Mouse (Mus musculus) brown adipose tissue, adult 24 weeks (tissue): Measurements from ENCODE around the gene Olfr1009. TPM values are rescaled to one million over a fixed set of nuclear protein-coding genes. Genes with fewer than 3 reads are reported as not detected.
"Not testable (repeated sequence)": the region's sequence is repeated elsewhere in the genome, so short reads cannot be mapped to it uniquely, and the experiment has no call there.

ENCODE experiments used
- H3K27ac ChIP-seq: fragments of 200-500 bp; replicated peaks from 2 replicates; pipeline ENCODE4 v1.5.1; 2012; ENCODE audit warnings: low read depth, mild to moderate bottlenecking, low read length
- H3K4me1 ChIP-seq: fragments of 200-500 bp; 2 replicates; pipeline ENCODE4 v1.6.1; 2012; ENCODE audit warnings: low read length, mixed read lengths; ENCODE audit not compliant: control insufficient read depth, insufficient read depth, insufficient read length
- H3K4me3 ChIP-seq: fragments of 200-500 bp; 2 replicates; pipeline ENCODE4 v1.5.1; 2012; ENCODE audit warnings: low read depth, mild to moderate bottlenecking, low read length, moderate library complexity; ENCODE audit not compliant: insufficient read depth
- polyA plus RNA-seq: library from polyadenylated mRNA; stranded (reverse); fragments of >200 nt; gene quantifications from 2 replicates; pipeline ENCODE4 v1.2.4, GENCODE M21; 2012; ENCODE audit not compliant: missing spikeins, insufficient read depth, insufficient read length

Olfr1009 gene
- not detected in 2 replicates for polyA plus RNA-seq

DNA sequence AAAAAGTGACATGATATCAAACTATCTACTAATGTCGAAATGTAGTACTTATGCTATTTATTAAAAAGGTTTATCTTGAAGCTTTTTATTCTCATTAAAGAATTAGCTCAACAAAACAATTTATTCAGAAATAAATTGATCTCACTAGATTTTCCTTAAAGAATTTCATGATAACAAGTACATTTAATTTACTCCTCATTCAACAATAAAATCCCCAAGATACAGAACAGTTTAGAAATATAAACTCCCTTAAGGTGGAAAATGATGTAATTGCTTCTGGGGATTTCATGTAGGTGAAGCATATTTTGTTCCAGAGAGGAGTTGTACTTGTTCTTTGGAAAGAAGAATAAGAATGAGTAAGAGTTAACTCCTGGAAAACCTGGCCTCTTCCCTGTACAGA, at the start of gene Olfr1009:
Olfr1009 (plus strand) TSS at position 301 of the 400 bp plus-strand sequence.
- no peak within 1 kb of the TSS for H3K27ac ChIP-seq
- H3K4me1 ChIP-seq: no peaks in the 10 kb centered on the region
- no peak within 1 kb of the TSS for H3K4me3 ChIP-seq

GRCm38 (mm10) chr2:85678667-85679066, 36.6 kb upstream of the Olfr1009 start, which contains the start of gene Olfr1006:
TSS of gene Olfr1006 (minus strand) at chr2:85678767.
- no peaks in the 10 kb centered on the region for H3K4me1 ChIP-seq
- no peak within 1 kb of the TSS for H3K4me3 ChIP-seq
- no peak within 1 kb of the TSS for H3K27ac ChIP-seq

GRCm38 (mm10) chr2:85689131-85689530, 26.1 kb upstream of the Olfr1009 start, which contains the start of gene Olfr1008:
TSS of gene Olfr1008 (plus strand) at chr2:85689431.
- Histone ChIP-seq H3K4me1 (no peaks in the 10 kb centered on the region), H3K4me3 (no peak within 1 kb of the TSS), H3K27ac (no peak within 1 kb of the TSS)

DNA sequence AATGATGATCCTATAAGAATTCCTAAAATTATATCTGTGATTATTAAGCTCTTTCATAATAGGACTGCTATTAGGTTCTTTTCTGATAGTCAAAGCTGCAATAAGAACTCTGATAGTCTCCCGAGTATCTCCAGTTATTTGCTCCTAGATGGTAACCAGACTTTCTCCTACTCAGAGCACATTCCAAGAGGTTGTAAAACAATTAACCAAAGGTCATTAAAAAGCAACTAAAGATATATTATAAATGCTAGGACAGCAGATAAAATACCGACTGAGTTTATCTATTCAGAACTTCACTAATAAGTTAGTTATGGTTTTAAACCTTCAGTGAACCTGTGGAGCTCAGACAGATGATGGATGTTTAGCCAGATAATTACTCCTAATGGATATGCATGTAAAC, 4.5 kb upstream of the Olfr1009 start:
- H3K27ac ChIP-seq, H3K4me1 ChIP-seq, H3K4me3 ChIP-seq: not testable (repeated sequence)

GRCm38 (mm10) chr2:85711159-85711558, 4.1 kb upstream of the Olfr1009 start:
- Histone ChIP-seq H3K4me3 (no peak overlapping the region), H3K27ac (no peak overlapping the region)

GRCm38 (mm10) chr2:85725793-85726192, 10.6 kb downstream of the Olfr1009 start:
- H3K4me3 ChIP-seq: no peak overlapping the region
- H3K4me1 ChIP-seq: no peaks in the 10 kb centered on the region
- no peak overlapping the region for H3K27ac ChIP-seq

More at GRCm38 (mm10) chr2:85711159-85711558, 4.1 kb upstream of the Olfr1009 start:
- H3K4me1 ChIP-seq: no peaks in the 10 kb centered on the region

DNA sequence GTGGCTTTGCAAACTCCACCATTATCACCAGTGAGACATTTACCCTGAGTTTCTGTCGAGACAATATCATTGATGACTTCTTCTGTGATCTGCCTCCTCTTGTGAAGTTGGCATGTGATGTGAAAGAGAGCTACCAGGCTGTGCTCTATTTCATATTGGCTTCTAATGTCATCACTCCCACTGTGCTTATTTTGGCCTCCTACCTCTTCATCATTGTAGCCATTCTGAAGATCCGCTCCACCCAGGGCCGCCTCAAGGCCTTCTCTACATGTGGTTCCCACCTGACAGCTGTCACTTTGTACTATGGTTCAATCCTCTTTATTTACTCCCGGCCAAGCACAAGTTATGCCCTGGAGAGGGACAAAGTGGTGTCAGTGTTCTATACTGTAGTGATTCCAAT, 38.6 kb downstream of the Olfr1009 start:
- Histone ChIP-seq H3K4me3 (no peak overlapping the region), H3K27ac (no peak overlapping the region), H3K4me1 (no peaks in the 10 kb centered on the region)

GRCm38 (mm10) chr2:85762666-85763065, 47.4 kb downstream of the Olfr1009 start, which contains the start of gene Olfr1012:
TSS of gene Olfr1012 (minus strand) at chr2:85762766.
- no peak within 1 kb of the TSS for H3K27ac ChIP-seq
- H3K4me1 ChIP-seq: no peaks in the 10 kb centered on the region
- H3K4me3 ChIP-seq: no peak within 1 kb of the TSS

DNA sequence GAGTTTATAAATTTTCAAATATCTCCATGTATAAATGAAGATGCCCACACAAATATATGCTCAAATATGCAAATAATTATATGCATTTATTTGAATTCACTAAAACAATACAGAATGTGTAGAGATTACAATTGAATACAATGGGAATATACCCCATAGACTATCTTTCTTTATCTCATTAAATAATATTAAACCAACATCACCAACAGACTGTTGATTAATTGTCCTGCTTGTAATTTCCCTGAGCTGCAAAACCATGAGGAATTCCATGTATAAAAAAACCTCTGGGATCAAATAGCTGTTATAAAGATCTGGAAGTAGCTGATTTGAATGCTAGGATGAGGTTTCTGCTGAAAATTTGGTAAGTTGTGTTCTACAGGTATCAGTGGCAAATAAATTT, 51.6 kb downstream of the Olfr1009 start, which contains the start of gene Olfr1013:
Olfr1013 (plus strand) TSS at position 301 of the 400 bp plus-strand sequence.
- no peaks in the 10 kb centered on the region for H3K4me1 ChIP-seq
- no peak within 1 kb of the TSS for H3K27ac ChIP-seq
- no peak within 1 kb of the TSS for H3K4me3 ChIP-seq

DNA sequence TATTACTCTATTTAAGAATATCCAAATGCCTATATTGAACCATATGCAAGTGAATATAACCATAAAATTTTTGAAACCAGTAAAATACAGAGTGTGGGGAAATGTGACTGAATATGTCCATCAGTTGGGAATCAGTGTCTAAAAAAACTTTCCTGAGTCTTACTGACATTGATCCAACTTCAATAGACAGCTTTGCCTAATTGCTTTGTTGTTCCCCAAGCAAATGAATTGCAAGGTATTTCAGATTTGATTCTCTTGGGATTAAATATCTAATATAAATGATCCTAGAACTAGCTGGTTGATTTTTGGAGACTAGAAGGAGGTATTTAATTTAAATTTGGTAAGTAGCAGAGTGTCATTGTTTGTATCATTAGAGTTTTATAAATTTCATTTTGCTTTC, 57.2 kb downstream of the Olfr1009 start, which contains the start of gene Olfr1014:
Olfr1014 (plus strand) TSS at position 301 of the 400 bp plus-strand sequence.
- no peak within 1 kb of the TSS for H3K27ac ChIP-seq
- no peak within 1 kb of the TSS for H3K4me3 ChIP-seq
- H3K4me1 ChIP-seq: no peaks in the 10 kb centered on the region

Other genes with a start within 250 kb of the Olfr1009 start
- gene 4833423E24Rik, start 196.4 kb upstream of the Olfr1009 start, polyA plus RNA-seq: not detected in 2 replicates
- not detected in 2 replicates for gene Olfr996, start 136.2 kb upstream of the Olfr1009 start, polyA plus RNA-seq
- gene Olfr998, start 126.5 kb upstream of the Olfr1009 start, polyA plus RNA-seq: not detected in 2 replicates
- not detected in 2 replicates for gene Olfr1000, start 103.5 kb upstream of the Olfr1009 start, polyA plus RNA-seq
- not detected in 2 replicates for gene Olfr1002, start 64.7 kb upstream of the Olfr1009 start, polyA plus RNA-seq
- gene Olfr154, start 51.0 kb upstream of the Olfr1009 start, polyA plus RNA-seq: not detected in 2 replicates
- not detected in 2 replicates for gene Olfr1006, start 36.7 kb upstream of the Olfr1009 start, polyA plus RNA-seq
- not detected in 2 replicates for gene Olfr1008, start 26.0 kb upstream of the Olfr1009 start, polyA plus RNA-seq
- not detected in 2 replicates for gene Olfr1012, start 47.3 kb downstream of the Olfr1009 start, polyA plus RNA-seq
- gene Olfr1013, start 51.7 kb downstream of the Olfr1009 start, polyA plus RNA-seq: not detected in 2 replicates
- gene Olfr1014, start 57.3 kb downstream of the Olfr1009 start, polyA plus RNA-seq: not detected in 2 replicates
- gene Olfr1015, start 66.6 kb downstream of the Olfr1009 start, polyA plus RNA-seq: not detected in 2 replicates
- gene Olfr1016, start 87.1 kb downstream of the Olfr1009 start, polyA plus RNA-seq: not detected in 2 replicates
- gene Olfr1018, start 103.1 kb downstream of the Olfr1009 start, polyA plus RNA-seq: not detected in 2 replicates
- gene Olfr1019, start 130.1 kb downstream of the Olfr1009 start, polyA plus RNA-seq: not detected in 2 replicates
- not detected in 2 replicates for gene Olfr1020, start 131.6 kb downstream of the Olfr1009 start, polyA plus RNA-seq
- gene Olfr1022, start 153.2 kb downstream of the Olfr1009 start, polyA plus RNA-seq: not detected in 2 replicates
- gene Olfr1023, start 170.2 kb downstream of the Olfr1009 start, polyA plus RNA-seq: not detected in 2 replicates
- not detected in 2 replicates for gene Olfr1024, start 189.6 kb downstream of the Olfr1009 start, polyA plus RNA-seq
- gene Olfr1025-ps1, start 199.8 kb downstream of the Olfr1009 start, polyA plus RNA-seq: not detected in 2 replicates
- not detected in 2 replicates for gene Olfr1026, start 206.1 kb downstream of the Olfr1009 start, polyA plus RNA-seq
- gene Olfr1028, start 235.0 kb downstream of the Olfr1009 start, polyA plus RNA-seq: not detected in 2 replicates